Mouse (Mus musculus): ENCODE measurements around the gene Gm9903. TPM values are rescaled to one million over a fixed set of nuclear protein-coding genes. Genes with fewer than 3 reads are reported as not detected.

Gm9903 gene
- polyA plus RNA-seq, 1 experiment from 2014 or later, result 0.29 TPM

DNA sequence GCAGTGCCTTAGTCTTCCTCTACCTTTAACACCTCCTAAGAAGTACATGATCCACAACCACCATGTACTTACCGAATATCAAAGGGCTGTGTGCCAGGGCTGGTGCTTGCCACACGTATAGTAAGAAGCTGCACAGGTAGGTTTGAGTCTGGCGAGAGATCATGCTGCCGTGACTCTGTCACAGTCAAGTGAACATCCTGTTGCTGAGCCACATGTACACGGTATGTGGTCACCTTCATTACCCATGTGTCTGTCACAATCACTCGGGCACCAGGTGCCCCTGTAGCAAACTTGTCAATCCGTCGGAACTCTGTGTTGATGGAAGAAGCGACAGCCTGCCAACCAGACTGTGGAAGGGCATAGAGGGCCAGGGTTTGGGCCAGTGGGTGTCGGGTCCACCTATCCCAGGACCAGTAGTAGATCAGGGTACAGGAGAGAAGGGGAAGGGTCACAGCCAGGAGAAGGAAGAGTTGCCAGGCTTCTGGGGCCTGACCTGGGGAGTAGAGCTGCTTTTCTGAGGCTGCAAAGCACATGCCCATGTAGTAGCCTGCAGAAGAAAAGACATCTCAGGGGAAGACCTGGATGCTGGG is 25.6 kb downstream of the Gm9903 start:
- Histone ChIP-seq H3K27ac (ENCODE audit: low read length) (no peak overlapping the region), H3K36me3 (ENCODE audit: insufficient read depth, low read length) (peaks cover 16% of the 10 kb centered on the region; the same call in 1 of the 2 replicates), H3K9ac (replicated peaks; ENCODE audit: low read length) (no peak overlapping the region), H3K4me3 (ENCODE audit: low read length) (no peak overlapping the region), H3K9me3 (ENCODE audit: low read length) (no peaks in the 10 kb centered on the region), H3K4me2 (replicated peaks; ENCODE audit: low read depth, low read length) (no peak overlapping the region), H3K27me3 (ENCODE audit: insufficient read depth, low read length) (no peaks in the 10 kb centered on the region), H3K4me1 (ENCODE audit: insufficient read depth, low read length) (peaks cover 40% of the 10 kb centered on the region)
- ATAC-seq (ENCODE audit: low FRiP score, low TSS enrichment), result no peak
- WGBS, result 82% methylated on average over 10 of the region's 10 CpGs

DNA sequence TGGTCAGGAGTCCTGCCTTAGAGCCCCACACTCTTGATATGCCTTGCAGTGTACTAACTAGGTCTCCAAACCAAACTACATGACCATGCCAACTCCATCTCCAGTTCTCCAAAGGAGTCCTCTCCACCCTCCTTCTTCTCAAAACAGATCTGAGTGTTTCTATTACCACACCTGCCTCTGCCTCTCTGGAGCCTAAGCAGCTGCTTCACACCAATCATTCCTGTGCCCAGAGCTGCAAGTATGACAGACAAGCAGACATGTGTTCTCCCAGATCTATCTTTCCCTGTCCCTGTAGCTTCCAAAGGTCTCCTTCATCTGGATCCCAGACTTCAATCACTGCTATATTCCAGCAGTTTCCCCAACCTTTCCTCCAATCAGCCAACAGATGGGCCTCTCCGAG is 27.0 kb downstream of the Gm9903 start:
- peaks cover 24% of the 10 kb centered on the region; the same call in 1 of the 2 replicates for H3K36me3 ChIP-seq (ENCODE audit: insufficient read depth, low read length)
- H3K27me3 ChIP-seq (ENCODE audit: insufficient read depth, low read length), result no peaks in the 10 kb centered on the region
- H3K4me2 ChIP-seq (replicated peaks; ENCODE audit: low read depth, low read length), result peak overlapping the region; percentile 93
- no peaks in the 10 kb centered on the region for H3K9me3 ChIP-seq (ENCODE audit: low read length)
- WGBS, result 15% methylated on average over 1 of the region's 1 CpGs
- peak overlapping the region; percentile 89 for H3K27ac ChIP-seq (ENCODE audit: low read length)
- peak overlapping the region; percentile 66 for H3K4me3 ChIP-seq (ENCODE audit: low read length)
- peaks cover 29% of the 10 kb centered on the region for H3K4me1 ChIP-seq (ENCODE audit: insufficient read depth, low read length)
- no peak for ATAC-seq (ENCODE audit: low FRiP score, low TSS enrichment)
- H3K9ac ChIP-seq (replicated peaks; ENCODE audit: low read length), result peak overlapping the region; percentile 77

DNA sequence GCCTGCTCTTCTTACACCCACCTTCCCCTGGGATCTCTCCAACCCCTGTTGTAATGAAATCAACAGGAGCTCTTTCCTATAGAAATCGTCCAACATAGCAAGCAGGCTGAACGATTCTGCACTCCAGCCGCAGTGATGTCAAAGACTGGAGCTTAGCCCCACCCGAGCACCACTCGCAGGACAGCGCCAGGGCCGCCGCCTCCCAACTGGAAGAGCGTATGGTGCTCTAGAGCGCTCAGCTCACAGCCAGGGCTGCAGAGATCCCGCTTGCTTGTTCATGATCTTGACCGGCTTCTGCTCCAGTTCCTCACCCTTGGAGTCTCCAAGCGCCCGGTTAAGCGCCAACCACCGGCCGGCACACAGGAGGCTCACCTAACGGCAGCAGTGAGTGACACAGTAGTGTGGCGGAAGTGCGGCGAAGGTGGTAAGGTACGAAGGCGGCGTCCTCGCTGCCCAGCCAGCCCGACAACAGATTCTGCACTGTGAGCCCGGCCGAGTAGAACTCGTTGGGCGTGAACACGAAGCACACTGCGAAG is 27.6 kb downstream of the Gm9903 start:
- peak; percentile 29 for ATAC-seq (ENCODE audit: low FRiP score, low TSS enrichment)
- H3K9ac ChIP-seq (replicated peaks; ENCODE audit: low read length), result peak overlapping the region; percentile 77
- H3K9me3 ChIP-seq (ENCODE audit: low read length), result no peaks in the 10 kb centered on the region
- H3K27me3 ChIP-seq (ENCODE audit: insufficient read depth, low read length), result no peaks in the 10 kb centered on the region
- peak overlapping the region; percentile 89 for H3K27ac ChIP-seq (ENCODE audit: low read length)
- peaks cover 29% of the 10 kb centered on the region for H3K4me1 ChIP-seq (ENCODE audit: insufficient read depth, low read length)
- H3K4me2 ChIP-seq (replicated peaks; ENCODE audit: low read depth, low read length), result peak overlapping the region; percentile 93
- peaks cover 24% of the 10 kb centered on the region; the same call in 1 of the 2 replicates for H3K36me3 ChIP-seq (ENCODE audit: insufficient read depth, low read length)
- under 1% methylated on average over 32 of the region's 32 CpGs for WGBS
- peak overlapping the region; percentile 66 for H3K4me3 ChIP-seq (ENCODE audit: low read length)

DNA sequence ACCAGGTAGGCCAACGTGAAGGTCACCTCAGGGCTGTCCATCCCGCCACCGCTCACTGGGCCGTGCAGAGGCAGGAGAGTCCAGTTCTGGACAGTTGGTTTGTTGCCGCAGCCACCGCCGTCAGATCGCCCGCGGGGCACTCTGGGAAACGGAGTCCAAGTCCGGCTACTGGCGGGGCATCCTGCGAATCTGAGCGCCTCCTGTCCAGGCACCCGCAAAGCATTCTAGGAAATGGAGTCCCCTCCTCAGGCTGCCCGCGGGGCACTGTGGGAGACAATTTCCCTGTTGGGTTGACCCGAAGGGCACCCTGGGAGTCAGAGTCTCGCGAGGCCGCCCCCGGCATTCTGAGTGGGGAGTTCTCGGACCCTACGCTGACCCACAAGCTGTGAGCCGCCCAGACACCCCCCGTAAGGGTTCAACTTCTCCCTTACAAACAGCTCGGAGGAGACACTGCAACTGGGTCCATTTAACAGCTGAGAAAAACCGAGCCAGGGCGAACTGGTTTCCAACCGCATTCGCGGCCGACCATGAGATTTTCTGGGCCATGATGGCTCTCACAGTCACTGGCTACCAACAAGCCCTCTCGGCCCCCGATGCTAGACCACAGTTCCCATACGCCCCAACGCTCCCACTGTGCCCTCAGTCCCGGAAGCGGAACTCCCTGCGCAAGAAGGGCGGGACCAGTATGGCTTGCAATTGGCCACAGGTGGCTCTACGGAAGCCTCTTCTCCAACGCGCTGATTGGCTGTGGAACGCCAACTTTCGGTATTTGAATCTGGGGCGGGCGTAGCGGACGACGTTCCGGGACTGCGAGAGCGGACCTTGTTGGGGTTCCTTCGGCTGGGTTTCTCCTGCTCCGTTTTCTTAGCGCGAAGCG is 28.3 kb downstream of the Gm9903 start, which contains the start of the genes Tacc3 and Tmem129:
Gene Tacc3, plus strand, starts transcription at position 342 of the 877 bp plus-strand sequence.
Gene Tmem129, minus strand, starts transcription at position 630 of the 877 bp plus-strand sequence.
- Histone ChIP-seq H3K9ac (replicated peaks; ENCODE audit: low read length) (peak within 1 kb of the TSS; percentile 77), H3K4me1 (ENCODE audit: insufficient read depth, low read length) (peaks cover 25% of the 10 kb centered on the region), H3K9me3 (ENCODE audit: low read length) (no peaks in the 10 kb centered on the region), H3K4me3 (ENCODE audit: low read length) (peak within 1 kb of the TSS; percentile 66), H3K27me3 (ENCODE audit: insufficient read depth, low read length) (no peaks in the 10 kb centered on the region), H3K27ac (ENCODE audit: low read length) (peak within 1 kb of the TSS; percentile 99), H3K36me3 (ENCODE audit: insufficient read depth, low read length) (peaks cover 29% of the 10 kb centered on the region), H3K4me2 (replicated peaks; ENCODE audit: low read depth, low read length) (peak within 1 kb of the TSS; percentile 93)
- peak; percentile 97 for ATAC-seq (ENCODE audit: low FRiP score, low TSS enrichment)
- WGBS, result under 1% methylated on average over 60 of the region's 60 CpGs

DNA sequence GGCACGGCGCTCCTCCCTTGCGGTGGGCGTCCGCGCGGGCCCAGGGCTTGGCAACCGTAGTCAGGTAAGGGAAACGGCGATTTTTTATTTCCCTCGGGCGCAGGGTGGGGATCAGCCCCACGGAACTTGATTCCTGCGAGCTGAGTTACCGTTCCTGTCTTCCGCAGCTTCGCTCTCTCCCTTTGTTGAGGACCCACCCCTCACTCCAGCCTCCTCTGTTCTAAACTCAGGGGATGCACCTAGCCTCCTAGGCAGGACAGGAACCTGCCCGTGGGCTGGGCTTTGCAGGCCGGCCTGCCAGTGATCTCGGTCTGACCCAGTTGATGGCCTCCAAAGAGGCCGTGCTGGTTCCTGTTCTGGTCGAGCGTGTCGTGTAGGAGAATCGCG is 28.9 kb downstream of the Gm9903 start:
- Histone ChIP-seq H3K27me3 (ENCODE audit: insufficient read depth, low read length) (no peaks in the 10 kb centered on the region), H3K4me1 (ENCODE audit: insufficient read depth, low read length) (peaks cover 25% of the 10 kb centered on the region), H3K4me3 (ENCODE audit: low read length) (peak overlapping the region; percentile 66), H3K36me3 (ENCODE audit: insufficient read depth, low read length) (peaks cover 31% of the 10 kb centered on the region), H3K9ac (replicated peaks; ENCODE audit: low read length) (peak overlapping the region; percentile 77), H3K9me3 (ENCODE audit: low read length) (no peaks in the 10 kb centered on the region), H3K27ac (ENCODE audit: low read length) (peak overlapping the region; percentile 99), H3K4me2 (replicated peaks; ENCODE audit: low read depth, low read length) (peak overlapping the region; percentile 93)
- peak; percentile 22 for ATAC-seq (ENCODE audit: low FRiP score, low TSS enrichment)
- WGBS, result under 1% methylated on average over 26 of the region's 26 CpGs

DNA sequence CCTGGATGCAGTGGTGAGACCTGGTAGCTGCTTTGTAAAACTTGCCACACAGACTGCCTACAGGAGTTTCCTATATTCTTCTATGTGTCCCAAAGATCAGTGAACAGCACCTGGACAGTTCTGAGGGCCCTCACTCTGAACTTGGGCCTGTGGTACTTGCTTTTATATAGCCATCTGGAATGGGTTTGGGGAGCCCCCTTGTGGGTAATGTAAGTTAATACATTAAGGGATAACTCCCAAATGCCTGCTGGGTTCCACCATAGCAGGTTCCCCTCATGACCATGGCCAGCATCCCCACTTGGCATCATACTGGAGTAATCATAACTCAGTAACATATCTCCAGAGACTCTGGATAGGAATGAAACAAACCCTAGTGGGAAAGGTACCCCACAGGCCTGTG is 38.5 kb downstream of the Gm9903 start:
- Histone ChIP-seq H3K36me3 (ENCODE audit: insufficient read depth, low read length) (peaks cover 85% of the 10 kb centered on the region), H3K4me1 (ENCODE audit: insufficient read depth, low read length) (no peaks in the 10 kb centered on the region), H3K4me3 (ENCODE audit: low read length) (no peak overlapping the region), H3K4me2 (replicated peaks; ENCODE audit: low read depth, low read length) (no peak overlapping the region), H3K27me3 (ENCODE audit: insufficient read depth, low read length) (no peaks in the 10 kb centered on the region), H3K27ac (ENCODE audit: low read length) (no peak overlapping the region), H3K9me3 (ENCODE audit: low read length) (no peaks in the 10 kb centered on the region), H3K9ac (replicated peaks; ENCODE audit: low read length) (no peak overlapping the region)
- no peak for ATAC-seq (ENCODE audit: low FRiP score, low TSS enrichment)

DNA sequence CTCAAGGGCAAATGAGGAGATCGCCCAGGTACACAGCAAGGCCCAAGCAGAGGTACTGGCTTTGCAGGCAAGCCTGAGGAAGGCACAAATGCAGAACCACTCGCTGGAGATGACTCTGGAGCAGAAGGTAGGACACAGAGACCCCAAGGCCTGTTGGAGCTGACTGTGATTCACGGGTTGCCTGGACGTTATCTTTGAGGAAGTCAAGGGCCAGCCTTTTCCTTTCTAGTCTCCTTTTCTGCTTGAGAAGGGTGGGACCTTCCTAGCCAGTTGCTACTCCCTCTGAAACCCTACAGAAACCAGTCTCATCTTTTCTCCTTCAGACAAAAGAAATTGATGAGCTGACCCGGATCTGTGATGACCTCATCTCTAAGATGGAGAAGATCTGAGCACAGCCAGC is 41.9 kb downstream of the Gm9903 start:
- Histone ChIP-seq H3K4me1 (ENCODE audit: insufficient read depth, low read length) (no peaks in the 10 kb centered on the region), H3K36me3 (ENCODE audit: insufficient read depth, low read length) (peaks cover 61% of the 10 kb centered on the region), H3K27ac (ENCODE audit: low read length) (no peak overlapping the region), H3K27me3 (ENCODE audit: insufficient read depth, low read length) (no peaks in the 10 kb centered on the region), H3K9ac (replicated peaks; ENCODE audit: low read length) (no peak overlapping the region), H3K4me2 (replicated peaks; ENCODE audit: low read depth, low read length) (no peak overlapping the region), H3K9me3 (ENCODE audit: low read length) (no peaks in the 10 kb centered on the region), H3K4me3 (ENCODE audit: low read length) (no peak overlapping the region)
- ATAC-seq (ENCODE audit: low FRiP score, low TSS enrichment), result no peak
- 85% methylated on average over 5 of the region's 5 CpGs for WGBS

DNA sequence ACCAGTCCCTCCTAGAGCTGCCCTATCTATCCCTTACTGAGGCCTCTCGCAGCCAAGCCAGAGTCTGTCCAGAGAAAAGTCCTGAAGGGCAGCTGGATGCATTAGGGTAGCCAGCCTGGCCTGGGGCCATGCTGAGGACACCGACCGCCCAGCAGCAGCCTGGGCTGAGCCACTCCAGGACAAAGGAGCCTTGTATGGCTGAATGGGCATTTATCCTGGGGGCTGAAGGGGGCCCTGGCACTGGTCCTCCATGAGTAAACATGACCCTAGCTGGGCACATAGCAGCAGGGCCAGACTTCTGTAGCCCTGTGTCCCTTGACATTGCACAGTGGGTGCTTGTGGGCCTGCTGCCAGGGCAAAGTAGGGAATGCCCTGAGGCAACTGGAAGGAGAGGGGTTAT is 44.7 kb downstream of the Gm9903 start:
- H3K9me3 ChIP-seq (ENCODE audit: low read length), result no peaks in the 10 kb centered on the region
- 83% methylated on average over 3 of the region's 3 CpGs for WGBS
- no peak overlapping the region for H3K4me3 ChIP-seq (ENCODE audit: low read length)
- no peak overlapping the region for H3K9ac ChIP-seq (replicated peaks; ENCODE audit: low read length)
- 0 out of 2 replicates have a peak, but pooled peaks have one; percentile 4 for ATAC-seq (ENCODE audit: low FRiP score, low TSS enrichment)
- no peaks in the 10 kb centered on the region for H3K27me3 ChIP-seq (ENCODE audit: insufficient read depth, low read length)
- H3K4me2 ChIP-seq (replicated peaks; ENCODE audit: low read depth, low read length), result no peak overlapping the region
- H3K36me3 ChIP-seq (ENCODE audit: insufficient read depth, low read length), result peaks cover 33% of the 10 kb centered on the region
- no peaks in the 10 kb centered on the region for H3K4me1 ChIP-seq (ENCODE audit: insufficient read depth, low read length)
- H3K27ac ChIP-seq (ENCODE audit: low read length), result no peak overlapping the region

DNA sequence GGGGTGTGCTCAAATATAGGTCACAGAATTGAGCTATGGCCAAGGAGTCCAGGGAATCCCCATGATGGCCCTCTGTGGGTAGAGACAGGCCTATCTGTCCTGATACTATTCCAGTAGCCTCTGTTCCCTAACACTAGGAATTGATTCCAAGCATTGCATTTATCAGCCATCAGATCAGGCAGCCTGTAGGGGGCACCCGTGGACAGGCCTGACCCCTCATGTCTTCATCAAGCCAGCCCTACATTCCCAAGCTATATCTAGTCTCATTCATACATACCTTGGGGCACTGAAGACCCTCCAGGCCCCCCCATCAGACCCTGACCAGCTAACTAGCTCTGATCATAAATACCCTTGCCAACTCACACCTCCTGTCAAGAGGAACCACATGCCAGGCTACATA is 46.2 kb downstream of the Gm9903 start:
- Histone ChIP-seq H3K27me3 (ENCODE audit: insufficient read depth, low read length) (no peaks in the 10 kb centered on the region), H3K4me2 (replicated peaks; ENCODE audit: low read depth, low read length) (no peak overlapping the region), H3K4me3 (ENCODE audit: low read length) (no peak overlapping the region), H3K36me3 (ENCODE audit: insufficient read depth, low read length) (peaks cover 19% of the 10 kb centered on the region), H3K9ac (replicated peaks; ENCODE audit: low read length) (no peak overlapping the region), H3K9me3 (ENCODE audit: low read length) (no peaks in the 10 kb centered on the region), H3K27ac (ENCODE audit: low read length) (no peak overlapping the region), H3K4me1 (ENCODE audit: insufficient read depth, low read length) (no peaks in the 10 kb centered on the region)
- ATAC-seq (ENCODE audit: low FRiP score, low TSS enrichment), result no peak
- WGBS, result 0% methylated on average over 1 of the region's 1 CpGs
